Mouse (Mus musculus) ES-Bruce4 (cell line): Measurements from ENCODE around the gene Supt4a. TPM values are rescaled to one million over a fixed set of nuclear protein-coding genes. Genes with fewer than 3 reads are reported as not detected.

Source experiments
- H3K27ac ChIP-seq: 2 replicates; pipeline ENCODE4 v1.5.1; 2012; ENCODE audit warnings: low read length, inconsistent platforms; ENCODE audit not compliant: insufficient read depth
- H3K27me3 ChIP-seq: 2 replicates; pipeline ENCODE4 v1.6.1; 2012; ENCODE audit warnings: mild to moderate bottlenecking, low read length, inconsistent platforms; ENCODE audit not compliant: control insufficient read depth, poor library complexity, insufficient read depth, severe bottlenecking
- H3K36me3 ChIP-seq: 2 replicates; pipeline ENCODE4 v1.6.1; 2012; ENCODE audit warnings: inconsistent platforms, mild to moderate bottlenecking, low read length, moderate library complexity; ENCODE audit not compliant: control insufficient read depth, poor library complexity, insufficient read depth, severe bottlenecking
- H3K4me1 ChIP-seq: one replicate; pipeline ENCODE4 v1.8.1; 2011; ENCODE audit warnings: low read length; ENCODE audit not compliant: control insufficient read depth, insufficient read depth
- H3K4me3 ChIP-seq: 2 replicates; pipeline ENCODE4 v1.5.1; 2011; ENCODE audit warnings: low read depth, mild to moderate bottlenecking, low read length
- H3K9ac ChIP-seq: 2 replicates; pipeline ENCODE4 v1.6.1; 2012; ENCODE audit warnings: low read depth, mild to moderate bottlenecking, inconsistent platforms; ENCODE audit not compliant: poor library complexity, severe bottlenecking
- H3K9me3 ChIP-seq: replicated peaks from 2 replicates; pipeline ENCODE4 v1.6.1; 2012; ENCODE audit warnings: mild to moderate bottlenecking, low read length, inconsistent platforms; ENCODE audit not compliant: control insufficient read depth, poor library complexity, insufficient read depth, severe bottlenecking
- CTCF ChIP-seq: IDR thresholded peaks from one replicate; pipeline ENCODE4 v1.8.1; 2011; ENCODE audit warnings: low read depth, low read length
- EP300 ChIP-seq: IDR thresholded peaks from 2 replicates; pipeline ENCODE4 v1.6.1; 2011; ENCODE audit warnings: low read depth, low read length; ENCODE audit not compliant: insufficient read depth
- POLR2A ChIP-seq: IDR thresholded peaks from one replicate; pipeline ENCODE4 v1.8.1; 2011; ENCODE audit warnings: low read length; ENCODE audit not compliant: insufficient read depth
- polyA plus RNA-seq: library from polyadenylated mRNA; stranded (reverse); fragments of >200 nt; gene quantifications from 2 replicates; pipeline ENCODE4 v1.2.4, GENCODE M21; 2011; ENCODE audit warnings: low read depth; ENCODE audit not compliant: missing spikeins, insufficient read depth, insufficient read length

Gene Supt4a
- polyA plus RNA-seq, 1 experiment, result 83.6 TPM

DNA sequence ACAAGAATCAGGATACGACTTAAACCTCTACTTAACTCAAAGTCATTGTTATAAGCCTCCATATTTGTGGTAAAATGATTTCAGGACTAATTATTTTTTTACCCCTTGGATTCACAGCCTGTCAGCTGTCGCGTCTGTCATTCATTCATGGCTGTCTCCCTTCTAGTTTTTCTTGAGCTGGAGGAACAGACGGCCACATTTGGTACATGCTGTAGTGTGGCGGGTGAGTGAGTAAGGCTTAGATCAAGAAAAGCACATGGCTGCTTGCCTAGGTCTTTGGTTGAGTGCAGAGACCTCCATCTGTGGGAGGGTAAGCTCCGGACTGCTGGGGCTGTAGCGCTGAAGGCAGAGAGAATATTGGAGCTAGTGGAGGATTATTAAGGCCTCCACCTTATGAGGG lies 10.4 kb downstream of the Supt4a start:
- TF ChIP-seq CTCF (no peak), POLR2A (no peak), EP300 (no peak)
- Histone ChIP-seq H3K9me3 (no peaks in the 10 kb centered on the region), H3K27ac (no peak overlapping the region), H3K4me1 (peaks cover 4% of the 10 kb centered on the region), H3K9ac (0 out of 2 replicates have a peak overlapping the region, but pooled peaks have one; percentile 43), H3K27me3 (no peaks in the 10 kb centered on the region), H3K4me3 (no peak overlapping the region), H3K36me3 (peaks cover 10% of the 10 kb centered on the region)

GRCm38 (mm10) chr11:87748132-87749119 lies 11.1 kb downstream of the Supt4a start:
- peaks cover 7% of the 10 kb centered on the region for H3K36me3 ChIP-seq
- no peaks in the 10 kb centered on the region for H3K9me3 ChIP-seq
- no peaks in the 10 kb centered on the region for H3K27me3 ChIP-seq
- peak overlapping the region; percentile 60 for H3K27ac ChIP-seq
- H3K4me1 ChIP-seq, result peaks cover 4% of the 10 kb centered on the region
- TF ChIP-seq POLR2A (peak; percentile 54), CTCF (no peak), EP300 (no peak)
- peak overlapping the region; percentile 43 for H3K9ac ChIP-seq
- H3K4me3 ChIP-seq, result peak overlapping the region; percentile 56

GRCm38 (mm10) chr11:87749192-87750042 lies 12.1 kb downstream of the Supt4a start:
- H3K9ac ChIP-seq, result peak overlapping the region; percentile 43

GRCm38 (mm10) chr11:87750043-87750421 lies 12.7 kb downstream of the Supt4a start:
- Histone ChIP-seq H3K4me1 (peaks cover 7% of the 10 kb centered on the region), H3K27me3 (no peaks in the 10 kb centered on the region), H3K9me3 (no peaks in the 10 kb centered on the region), H3K36me3 (no peaks in the 10 kb centered on the region), H3K9ac (no peak overlapping the region), H3K27ac (no peak overlapping the region), H3K4me3 (no peak overlapping the region)
- TF ChIP-seq EP300 (no peak), POLR2A (no peak), CTCF (no peak)

More at GRCm38 (mm10) chr11:87749192-87750042, 12.1 kb downstream of the Supt4a start:
- Histone ChIP-seq H3K36me3 (peaks cover under 1% of the 10 kb centered on the region; the same call in 1 of the 2 replicates), H3K4me3 (peak overlapping the region; percentile 29; the same call in 1 of the 2 replicates), H3K27ac (peak overlapping the region; percentile 60), H3K9me3 (no peaks in the 10 kb centered on the region), H3K4me1 (peaks cover 4% of the 10 kb centered on the region), H3K27me3 (no peaks in the 10 kb centered on the region)
- TF ChIP-seq POLR2A, result no peak
- no peak for TF ChIP-seq EP300
- TF ChIP-seq CTCF, result no peak

DNA sequence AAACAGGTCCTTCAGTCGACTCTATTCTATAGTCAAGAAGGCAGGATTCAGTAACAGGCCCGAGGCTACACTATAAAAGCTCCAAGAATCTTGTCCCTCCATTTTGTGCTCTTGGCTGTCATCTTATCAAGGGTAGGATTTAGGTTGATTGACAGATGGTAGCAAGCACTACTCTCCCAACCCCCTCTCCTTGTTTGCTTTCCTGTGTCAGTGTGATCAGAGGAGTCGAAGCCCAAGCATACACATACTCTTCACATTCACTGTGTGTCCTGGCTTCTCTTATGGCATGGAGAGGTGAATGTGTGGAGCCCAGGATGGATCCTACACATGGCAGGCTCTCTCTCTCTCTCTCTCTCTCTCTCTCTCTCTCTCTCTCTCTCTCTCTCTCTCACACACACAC lies 13.2 kb downstream of the Supt4a start:
- Histone ChIP-seq H3K27me3 (no peaks in the 10 kb centered on the region), H3K9me3 (no peaks in the 10 kb centered on the region), H3K27ac (no peak overlapping the region), H3K4me3 (no peak overlapping the region), H3K36me3 (no peaks in the 10 kb centered on the region), H3K4me1 (peaks cover 7% of the 10 kb centered on the region), H3K9ac (no peak overlapping the region)
- TF ChIP-seq CTCF (no peak), EP300 (no peak), POLR2A (no peak)
